Mouse (Mus musculus) CD8-positive naive resting alpha-beta T cell, adult 2 months (primary cell): Measurements from ENCODE around the gene Zfp523.

Source experiments
- DNase-seq, 2 experiments: peaks; one replicate each; pipeline ENCODE4 v3.0.0; 2022; ENCODE audit warnings: low read depth in 2 of 2, low spot score in 2 of 2

The Zfp523 gene

DNA sequence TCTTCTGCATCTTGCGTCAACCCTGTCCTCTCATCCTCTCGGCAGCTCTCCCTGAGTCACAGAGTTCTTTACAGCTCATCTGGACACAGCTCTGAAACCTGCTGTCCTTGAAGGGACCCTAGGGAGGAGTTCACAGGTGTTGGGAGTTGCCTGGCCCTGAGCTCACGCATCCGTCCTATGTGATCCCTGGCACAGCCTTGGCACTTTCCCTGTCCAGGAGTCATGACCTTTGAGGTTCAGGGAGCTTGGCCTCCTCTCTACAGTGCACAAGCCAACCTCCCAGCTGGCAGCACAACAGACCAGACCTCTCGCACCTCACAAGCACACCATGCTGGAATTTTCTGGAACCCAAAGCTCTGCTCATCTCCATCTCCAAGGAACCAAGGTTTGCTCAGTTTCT, 63.9 kb downstream of the Zfp523 start:
- DNase-seq, result no peak

DNA sequence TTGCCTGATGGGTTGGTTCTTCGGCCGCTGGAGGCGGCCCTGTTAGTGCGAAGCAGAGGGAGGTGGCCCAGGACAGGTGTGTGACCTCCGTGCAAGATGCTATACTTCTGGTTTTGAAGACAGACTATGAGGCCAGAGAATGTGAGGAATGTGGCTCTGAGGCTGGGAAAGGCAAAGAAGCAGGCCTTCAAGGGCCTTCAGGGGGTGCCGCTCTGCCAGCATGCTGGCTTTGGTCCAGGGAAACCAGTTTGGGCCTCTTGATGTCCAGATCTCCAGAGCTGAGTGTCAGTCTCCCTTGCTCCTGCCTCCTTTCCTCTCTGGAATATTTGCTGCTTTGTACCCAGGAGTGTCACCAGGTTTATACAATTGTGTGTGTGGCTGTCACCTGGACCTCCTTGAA, 65.4 kb downstream of the Zfp523 start:
- no peak for DNase-seq

DNA sequence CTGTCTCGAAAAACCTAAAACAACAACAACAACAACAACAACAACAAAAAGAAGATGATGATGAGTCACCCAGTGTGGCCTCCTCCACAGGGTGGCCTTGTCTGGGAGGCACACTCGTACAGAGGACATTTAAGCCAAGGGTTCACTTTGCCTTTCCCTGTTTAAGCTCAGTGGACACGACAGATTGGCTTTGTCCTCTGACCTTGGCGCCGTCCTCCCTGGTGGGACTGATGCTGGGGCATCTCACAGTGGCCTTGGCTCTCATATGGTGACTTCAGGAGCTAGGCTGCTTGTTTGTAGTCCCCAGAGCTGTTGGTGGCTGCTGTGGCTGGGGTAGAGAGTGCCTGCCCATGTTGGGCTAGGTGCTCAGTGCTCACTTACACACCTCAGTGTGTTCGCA, 67.3 kb downstream of the Zfp523 start:
- no peak for DNase-seq

DNA sequence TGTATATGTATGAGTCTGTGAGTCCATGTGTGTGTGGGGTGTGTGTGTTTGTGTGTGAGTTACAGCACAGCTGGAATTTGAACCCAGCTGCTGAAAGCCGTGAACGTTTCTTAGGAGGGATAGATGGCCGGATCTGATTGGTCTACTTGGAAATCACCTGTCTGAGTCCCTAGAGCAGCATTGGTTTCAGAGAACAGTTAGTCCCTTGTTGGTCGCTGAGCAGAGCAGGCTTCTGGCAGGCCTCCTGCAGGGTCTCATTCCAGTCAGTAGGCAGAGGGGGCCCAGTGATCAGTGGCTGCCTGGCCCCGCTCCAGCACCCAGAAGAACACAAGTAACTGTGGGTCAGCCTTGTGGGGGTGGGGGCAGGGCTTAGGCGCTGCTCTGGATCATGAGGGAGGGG, 67.8 kb downstream of the Zfp523 start:
- no peak for DNase-seq

DNA sequence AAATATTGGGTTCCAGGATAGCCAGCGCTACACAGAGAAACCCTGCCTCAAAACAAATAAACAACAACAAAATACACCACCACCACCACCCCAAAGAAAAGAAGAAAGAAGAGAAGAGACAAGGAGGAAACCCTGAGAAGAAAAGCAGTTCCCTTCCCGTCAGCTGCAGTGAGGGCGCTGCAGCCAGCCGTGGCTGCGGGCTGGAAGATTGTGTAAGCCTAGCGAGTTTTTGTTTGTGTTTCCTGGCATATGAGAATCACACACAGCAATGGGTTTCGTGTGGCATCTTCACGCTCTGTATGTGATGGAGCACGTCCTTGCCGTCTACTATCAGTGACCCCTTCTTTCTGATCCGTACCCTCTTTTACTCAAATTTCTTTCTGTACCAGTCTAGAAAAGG, 69.7 kb downstream of the Zfp523 start:
- DNase-seq, result no peak

DNA sequence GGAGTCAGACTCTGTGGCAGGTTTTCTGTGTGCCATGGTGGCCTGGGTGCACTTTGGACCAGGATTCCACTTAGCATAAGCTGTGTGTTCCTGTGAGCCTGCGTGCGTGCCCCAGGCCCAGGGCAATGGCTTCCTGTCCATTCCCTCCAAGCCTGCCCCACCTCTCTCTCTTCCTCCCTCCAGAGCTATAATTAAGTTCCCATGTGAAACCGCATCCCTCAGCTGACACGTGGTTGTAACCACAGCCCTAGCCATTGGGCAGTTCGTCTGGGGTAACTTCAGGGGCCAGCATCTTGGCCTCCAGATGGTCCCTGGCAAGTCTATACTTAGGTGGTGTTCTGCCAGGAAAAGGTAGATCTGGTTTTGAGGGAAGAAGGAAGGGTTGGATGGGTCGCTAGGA, 70.7 kb downstream of the Zfp523 start:
- no peak for DNase-seq

DNA sequence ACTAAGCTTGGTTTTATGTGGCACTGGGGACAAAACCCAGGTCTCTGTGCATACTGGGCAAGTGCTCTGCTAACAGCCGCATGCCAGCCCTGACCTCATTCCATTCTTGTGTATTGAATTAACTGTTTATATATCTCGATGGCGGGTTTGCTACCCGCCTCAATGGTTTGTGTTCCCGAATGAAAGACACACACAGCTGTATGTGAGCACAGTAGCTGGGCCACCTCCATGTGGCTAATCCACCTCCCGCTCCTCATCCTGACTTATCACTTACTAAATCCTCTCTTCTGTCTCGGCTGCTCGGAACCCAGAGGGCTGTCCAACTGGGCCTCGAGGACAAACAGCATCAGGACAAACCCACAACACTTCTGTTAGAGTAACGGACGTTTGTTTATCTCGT, 72.1 kb downstream of the Zfp523 start:
- DNase-seq, result no peak

DNA sequence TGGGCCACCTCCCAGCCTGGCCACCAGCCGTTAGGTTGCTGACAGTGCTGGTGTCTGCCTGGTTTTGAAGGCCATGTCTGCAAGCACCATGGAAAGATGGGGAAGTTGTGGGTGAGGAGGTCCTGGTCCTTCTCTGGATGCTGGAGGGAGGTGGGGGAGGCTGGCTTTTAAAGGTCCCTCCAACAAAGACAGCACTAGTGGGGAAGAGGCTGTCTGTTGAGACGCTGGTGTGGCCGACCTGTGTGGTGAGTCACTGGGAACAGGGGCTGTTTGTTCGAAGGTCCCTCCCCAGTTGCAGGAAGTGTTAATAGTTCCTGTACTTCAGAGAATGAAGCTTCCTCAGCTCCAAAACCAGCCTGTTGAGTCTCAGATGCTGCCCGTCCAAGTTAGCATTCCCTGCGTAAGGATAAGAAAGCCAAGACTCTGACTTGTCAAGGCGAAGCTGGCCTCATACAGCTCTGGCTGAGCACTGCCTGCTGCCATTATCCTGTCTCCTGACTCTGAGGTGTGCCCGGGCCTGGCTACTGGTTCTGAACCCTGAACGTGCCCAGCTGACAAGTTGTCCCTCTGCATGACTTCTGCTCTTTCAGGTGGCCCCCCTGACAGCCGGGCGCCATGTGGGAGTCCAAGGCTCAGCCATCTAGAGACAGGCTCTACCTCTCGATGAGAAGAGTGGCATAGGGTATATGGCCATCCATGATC, 74.8 kb downstream of the Zfp523 start:
- DNase-seq, result no peak

DNA sequence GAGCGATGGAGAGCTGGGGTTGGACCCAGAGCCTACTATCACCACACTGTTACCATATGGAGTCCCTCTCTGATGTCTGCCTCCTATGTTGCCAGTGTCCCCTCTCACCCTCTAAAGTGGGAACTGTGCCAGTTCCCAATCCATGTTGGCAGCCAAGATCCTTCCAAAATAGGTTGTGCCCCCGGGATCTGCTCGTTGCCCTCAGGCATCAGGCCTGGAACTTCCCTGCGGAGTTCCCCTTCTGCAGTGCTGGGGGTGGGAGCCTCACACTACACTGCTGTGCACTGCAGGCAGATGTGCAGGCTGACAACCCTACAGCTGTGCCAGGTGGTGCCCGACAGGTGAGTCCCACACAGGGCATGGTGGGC, 75.3 kb downstream of the Zfp523 start:
- no peak for DNase-seq

DNA sequence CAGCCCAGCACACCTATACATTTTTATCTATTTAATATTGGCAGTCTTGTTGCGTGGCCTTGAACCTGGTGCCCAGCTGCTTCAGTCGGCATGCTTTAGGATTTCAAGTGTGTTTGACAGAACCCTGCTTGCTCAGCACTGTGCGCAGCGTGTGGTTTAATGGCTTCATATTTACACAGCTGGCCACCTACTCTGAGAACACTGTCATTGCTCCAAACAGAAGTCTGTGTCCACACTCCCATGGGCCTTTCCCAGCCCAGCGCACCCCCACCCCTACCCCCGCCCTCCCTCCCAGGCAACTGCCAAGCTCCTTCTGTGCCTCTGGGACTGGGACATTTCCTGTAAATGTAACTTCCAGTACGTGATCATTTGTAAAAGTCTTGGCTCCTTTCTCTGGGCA, 76.3 kb downstream of the Zfp523 start:
- DNase-seq, result no peak

DNA sequence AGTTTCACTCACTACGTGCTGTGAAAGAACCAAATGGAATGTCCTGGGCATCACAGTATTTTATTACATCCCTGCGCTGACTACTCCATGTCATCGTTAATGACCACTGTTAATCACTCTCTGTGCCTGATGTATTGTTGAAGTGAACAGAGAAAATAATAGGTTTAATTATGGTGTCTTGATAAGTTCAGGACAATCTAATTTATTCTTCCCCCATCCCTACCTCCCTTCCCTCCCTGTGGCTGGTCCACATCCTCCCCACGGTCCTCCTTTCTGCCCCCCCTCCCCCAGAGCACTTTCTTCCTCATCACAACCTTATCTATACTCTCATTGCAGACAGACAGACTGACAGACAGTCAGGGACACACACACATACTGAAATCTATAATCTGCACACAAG, 77.9 kb downstream of the Zfp523 start:
- no peak for DNase-seq
